Mouse (Mus musculus) cerebellum, adult 2 months (tissue): ENCODE measurements at regions not wholly inside any gene's neighbourhood (a gene's known extent, or its start where the extent isn't known, plus 50 kb on each side); places are given as distances from the start of the nearest gene placed in this dataset.

Experiments
- DNase-seq, 2 experiments: peaks; one replicate each; pipeline ENCODE4 v3.0.0; 2021
- H3K27ac ChIP-seq: fragments of 200-500 bp; 2 replicates; pipeline ENCODE4 v1.5.1; 2012; ENCODE audit warnings: low read length, control low read depth, inconsistent platforms; ENCODE audit not compliant: insufficient read depth
- H3K27me3 ChIP-seq: fragments of 200-500 bp; 2 replicates; pipeline ENCODE4 v1.6.1; 2012; ENCODE audit warnings: inconsistent platforms, mild to moderate bottlenecking, low read length, moderate library complexity; ENCODE audit not compliant: control insufficient read depth, insufficient read depth
- H3K4me1 ChIP-seq: fragments of 200-500 bp; 2 replicates; pipeline ENCODE4 v1.6.1; 2011; ENCODE audit warnings: low read length; ENCODE audit not compliant: control insufficient read depth, insufficient read depth
- H3K4me3 ChIP-seq: fragments of 200-500 bp; replicated peaks from 2 replicates; pipeline ENCODE3; 2011; ENCODE audit warnings: mild to moderate bottlenecking, low read depth, low read length, control low read depth; ENCODE audit not compliant: insufficient read depth
- CTCF ChIP-seq: fragments of 200-500 bp; IDR thresholded peaks from 2 replicates; pipeline ENCODE4 v1.5.1; 2011; ENCODE audit warnings: low read depth, mild to moderate bottlenecking, control low read depth, low read length, moderate library complexity, borderline replicate concordance; ENCODE audit not compliant: insufficient read depth
- POLR2A ChIP-seq: fragments of 200-500 bp; IDR thresholded peaks from 2 replicates; pipeline ENCODE4 v1.6.1; 2011; ENCODE audit warnings: low read length, control low read depth, borderline replicate concordance; ENCODE audit not compliant: insufficient read depth
- WGBS: fragments of 180-500 bp; shearing (Covaris S2); methylation state at CpG from one replicate; pipeline ENCODE4 v1.1.7; 2018; 5-methylcytosine and 5-hydroxymethylcytosine counted together

DNA sequence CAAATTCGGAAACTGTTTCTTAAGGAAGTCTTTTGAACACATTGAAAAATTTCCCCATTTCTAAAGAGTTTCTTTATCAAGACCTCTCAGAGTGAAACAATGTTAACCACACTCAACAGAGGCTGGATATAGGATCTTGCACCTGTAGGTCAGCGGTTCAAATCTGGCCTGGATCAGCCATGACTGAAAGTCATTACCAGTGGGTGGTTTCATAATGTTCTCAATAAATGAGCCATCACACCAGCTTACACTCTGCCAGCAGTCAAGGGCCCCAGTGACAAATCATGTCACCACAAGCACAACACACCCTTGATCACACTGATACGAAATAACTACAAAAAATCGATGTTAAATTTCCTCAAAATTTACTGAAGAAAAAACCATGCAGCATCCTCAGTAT lies 949.1 kb downstream of the Robo2 start:
- no peak for TF ChIP-seq CTCF
- TF ChIP-seq POLR2A, result no peak
- H3K27ac ChIP-seq, result no peak overlapping the region
- DNase-seq, result no peak
- H3K4me3 ChIP-seq, result no peak overlapping the region
- H3K4me1 ChIP-seq, result no peaks in the 10 kb centered on the region
- WGBS, result 96% methylated on average over 4 of the region's 4 CpGs
- H3K27me3 ChIP-seq, result no peaks in the 10 kb centered on the region

- TF ChIP-seq POLR2A, result no peak
- no peak for TF ChIP-seq CTCF
- H3K27me3 ChIP-seq, result no peaks in the 10 kb centered on the region
- no peaks in the 10 kb centered on the region for H3K4me1 ChIP-seq
- H3K27ac ChIP-seq, result no peak overlapping the region
- no peak overlapping the region for H3K4me3 ChIP-seq
- WGBS, result 91% methylated on average over 3 of the region's 3 CpGs
- no peak for DNase-seq
Observed at GRCm38 (mm10) chr16:73450634-73451245, 960.9 kb downstream of the Robo2 start.

GRCm38 (mm10) chr16:73449836-73450235 lies 961.8 kb downstream of the Robo2 start:
- no peak for DNase-seq
- Histone ChIP-seq H3K27me3 (no peaks in the 10 kb centered on the region), H3K4me1 (no peaks in the 10 kb centered on the region), H3K4me3 (no peak overlapping the region), H3K27ac (no peak overlapping the region)
- 97% methylated on average over 7 of the region's 7 CpGs for WGBS
- TF ChIP-seq POLR2A (no peak), CTCF (no peak)

DNA sequence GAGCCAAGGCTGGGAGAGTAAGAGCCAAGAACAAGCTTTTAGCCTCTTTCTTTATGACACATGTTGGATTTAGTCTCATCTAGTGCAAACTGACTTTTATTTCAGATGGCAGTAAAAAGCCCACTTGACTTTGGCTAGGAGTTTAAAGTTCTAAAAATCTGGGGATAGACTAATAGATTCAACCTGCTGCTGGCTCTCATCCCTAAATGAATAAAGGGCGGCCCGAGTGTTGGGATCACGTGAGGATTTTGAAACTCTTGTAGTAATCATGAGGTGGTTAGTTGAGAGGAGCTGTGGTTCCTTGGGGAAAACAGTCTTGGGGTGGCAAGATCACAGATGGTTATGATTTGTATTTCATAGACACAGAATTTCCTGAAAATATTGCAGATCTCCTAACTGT lies 975.9 kb downstream of the Robo2 start:
- Histone ChIP-seq H3K27ac (no peak overlapping the region), H3K27me3 (no peaks in the 10 kb centered on the region), H3K4me3 (no peak overlapping the region), H3K4me1 (no peaks in the 10 kb centered on the region)
- no peak for TF ChIP-seq CTCF
- TF ChIP-seq POLR2A, result no peak
- no peak for DNase-seq
- 27% methylated on average over 3 of the region's 3 CpGs for WGBS

- no peak for TF ChIP-seq POLR2A
- no peak for TF ChIP-seq CTCF
- Histone ChIP-seq H3K4me3 (no peak overlapping the region), H3K27ac (no peak overlapping the region), H3K4me1 (no peaks in the 10 kb centered on the region), H3K27me3 (no peaks in the 10 kb centered on the region)
- WGBS, result 21% methylated on average over 5 of the region's 5 CpGs
- DNase-seq, result peak in 1 of 2 experiments; percentile 4
Observed at GRCm38 (mm10) chr16:73424851-73425250, 986.8 kb downstream of the Robo2 start.

- H3K27me3 ChIP-seq, result no peaks in the 10 kb centered on the region
- DNase-seq, result peak in 1 of 2 experiments; percentile 3
- H3K4me3 ChIP-seq, result no peak overlapping the region
- no peak overlapping the region for H3K27ac ChIP-seq
- WGBS, result 38% methylated on average over 2 of the region's 2 CpGs
- no peak for TF ChIP-seq CTCF
- no peak for TF ChIP-seq POLR2A
- H3K4me1 ChIP-seq, result no peaks in the 10 kb centered on the region
Observed at GRCm38 (mm10) chr16:73424311-73424710, 987.3 kb downstream of the Robo2 start.

GRCm38 (mm10) chr16:73404509-73404908 lies 1007.1 kb downstream of the Robo2 start:
- TF ChIP-seq POLR2A, result no peak
- TF ChIP-seq CTCF, result no peak
- Histone ChIP-seq H3K27me3 (no peaks in the 10 kb centered on the region), H3K27ac (no peak overlapping the region), H3K4me1 (no peaks in the 10 kb centered on the region), H3K4me3 (no peak overlapping the region)
- WGBS, result 40% methylated on average over 3 of the region's 3 CpGs
- DNase-seq, result no peak

GRCm38 (mm10) chr16:73404099-73404498 lies 1007.5 kb downstream of the Robo2 start:
- no peak overlapping the region for H3K4me3 ChIP-seq
- H3K4me1 ChIP-seq, result no peaks in the 10 kb centered on the region
- H3K27ac ChIP-seq, result no peak overlapping the region
- no peaks in the 10 kb centered on the region for H3K27me3 ChIP-seq
- DNase-seq, result no peak
- TF ChIP-seq POLR2A (no peak), CTCF (no peak)
- WGBS, result 83% methylated on average over 3 of the region's 3 CpGs
